Mouse (Mus musculus) embryo, embryonic 9.5 days (tissue): ENCODE measurements around the gene Tesc.

Source experiments
- DNase-seq: peaks from one replicate; pipeline ENCODE4 v3.0.0-alpha.2; 2017; ENCODE audit errors: extremely low spot score

The Tesc gene

GRCm38 (mm10) chr5:118015669-118016068 is 11.9 kb upstream of the Tesc start:
- no peak for DNase-seq

- no peak for DNase-seq
Observed at GRCm38 (mm10) chr5:118017527-118017926, 10.0 kb upstream of the Tesc start.

GRCm38 (mm10) chr5:118019905-118020304 is 7.6 kb upstream of the Tesc start:
- DNase-seq = no peak

- no peak for DNase-seq
Observed at GRCm38 (mm10) chr5:118023053-118023452, 4.5 kb upstream of the Tesc start.

GRCm38 (mm10) chr5:118025880-118026279 is 1.7 kb upstream of the Tesc start:
- no peak for DNase-seq

DNA sequence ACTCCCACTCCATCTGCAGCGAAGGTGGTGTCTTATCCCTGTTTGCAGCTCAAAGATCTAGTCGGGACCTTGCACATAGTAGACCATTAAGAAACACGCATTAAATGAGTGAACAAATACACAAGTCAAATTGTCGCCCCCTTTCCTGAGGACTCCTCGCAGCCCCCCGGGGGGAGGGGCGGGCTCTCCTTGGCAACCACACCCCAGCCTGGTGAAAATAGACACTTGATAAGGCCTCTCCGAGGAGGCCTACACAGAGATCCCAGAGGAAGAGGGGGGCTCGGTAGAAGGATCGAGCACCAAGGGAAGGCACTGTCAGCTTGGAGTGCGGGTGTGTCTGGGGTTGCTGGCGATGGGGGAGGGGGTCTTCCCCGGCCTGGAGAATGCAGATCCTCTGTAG is 1.2 kb upstream of the Tesc start:
- DNase-seq = peak; percentile 21

- peak; percentile 22 for DNase-seq
Observed at GRCm38 (mm10) chr5:118027101-118027697, 344 bp upstream of the Tesc start.

- no peak for DNase-seq
Observed at GRCm38 (mm10) chr5:118028191-118029034, 870 bp downstream of the Tesc start.

DNA sequence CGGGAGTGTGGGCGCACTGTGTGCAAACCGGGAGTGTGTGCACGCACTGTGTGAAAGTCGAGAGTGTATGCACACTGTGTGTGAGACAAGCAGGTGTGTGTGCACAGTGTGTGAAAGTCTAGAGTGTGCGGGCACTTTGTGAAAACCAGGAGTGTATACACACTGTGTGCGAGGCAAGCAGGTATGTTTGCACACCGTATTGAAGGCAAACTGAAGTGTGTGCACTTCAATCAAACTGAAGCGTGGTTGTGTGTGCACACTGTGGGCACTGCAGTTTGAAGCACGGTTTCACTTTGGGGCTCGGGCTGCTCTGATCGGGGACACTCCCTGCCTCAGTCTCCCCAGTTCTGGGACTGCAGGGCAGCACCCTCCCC is 1.5 kb downstream of the Tesc start:
- peak; percentile 28 for DNase-seq

GRCm38 (mm10) chr5:118029420-118029819 is 1.9 kb downstream of the Tesc start:
- no peak for DNase-seq

DNA sequence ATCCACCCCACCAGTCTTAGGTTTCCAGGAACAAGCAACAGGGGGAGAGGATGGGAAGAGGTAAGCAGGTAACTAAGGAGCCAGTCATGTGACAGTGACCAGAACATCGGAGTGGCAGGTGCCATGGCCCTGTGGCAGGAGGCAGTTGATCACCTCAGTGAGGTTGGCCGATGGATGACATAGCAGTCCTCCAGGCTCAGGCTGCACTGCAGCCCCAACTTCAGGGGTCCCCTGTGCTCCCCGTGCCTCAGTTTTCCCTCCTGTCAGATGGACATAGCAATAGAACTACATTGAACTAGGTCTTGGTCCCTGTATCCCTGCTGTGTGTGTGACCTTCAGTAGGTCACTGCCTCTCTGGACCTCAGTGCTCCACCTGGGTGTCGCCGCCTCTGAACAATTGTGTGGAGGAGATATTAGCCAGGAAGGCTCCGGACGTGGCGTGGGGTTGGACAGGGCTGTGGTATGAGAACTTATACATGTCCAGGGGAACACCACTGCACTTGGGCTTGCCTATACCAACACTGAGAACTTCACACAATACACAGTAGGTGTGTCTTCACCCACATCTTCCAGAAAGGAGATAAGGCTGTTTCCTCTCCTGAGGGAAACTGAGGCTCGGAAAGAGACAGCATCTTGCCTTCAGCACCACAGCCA is 2.6 kb downstream of the Tesc start:
- no peak for DNase-seq

- no peak for DNase-seq
Observed at GRCm38 (mm10) chr5:118031059-118031458, 3.5 kb downstream of the Tesc start.

- no peak for DNase-seq
Observed at GRCm38 (mm10) chr5:118031508-118031907, 4.0 kb downstream of the Tesc start.

GRCm38 (mm10) chr5:118033328-118033727 is 5.8 kb downstream of the Tesc start:
- no peak for DNase-seq

GRCm38 (mm10) chr5:118033740-118034139 is 6.2 kb downstream of the Tesc start:
- no peak for DNase-seq

DNA sequence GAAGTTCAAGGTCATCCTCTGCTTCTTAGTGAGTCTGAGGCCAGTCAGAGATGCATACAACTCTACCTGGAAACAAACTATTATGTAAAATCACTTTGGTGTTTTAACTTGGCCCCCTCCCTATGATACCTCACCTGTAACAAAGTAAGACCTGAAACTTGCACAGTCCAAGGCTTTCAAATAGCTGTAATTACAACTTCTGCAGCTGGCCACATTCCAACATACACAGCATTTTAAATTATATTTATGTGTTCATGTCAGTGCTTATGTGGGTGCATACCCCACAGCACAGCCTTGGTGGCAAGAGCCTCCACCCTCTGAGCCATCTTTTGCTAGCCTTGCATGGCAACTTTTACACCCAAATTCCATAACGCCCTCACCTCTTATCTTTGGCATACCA is 7.1 kb downstream of the Tesc start:
- DNase-seq = no peak

DNA sequence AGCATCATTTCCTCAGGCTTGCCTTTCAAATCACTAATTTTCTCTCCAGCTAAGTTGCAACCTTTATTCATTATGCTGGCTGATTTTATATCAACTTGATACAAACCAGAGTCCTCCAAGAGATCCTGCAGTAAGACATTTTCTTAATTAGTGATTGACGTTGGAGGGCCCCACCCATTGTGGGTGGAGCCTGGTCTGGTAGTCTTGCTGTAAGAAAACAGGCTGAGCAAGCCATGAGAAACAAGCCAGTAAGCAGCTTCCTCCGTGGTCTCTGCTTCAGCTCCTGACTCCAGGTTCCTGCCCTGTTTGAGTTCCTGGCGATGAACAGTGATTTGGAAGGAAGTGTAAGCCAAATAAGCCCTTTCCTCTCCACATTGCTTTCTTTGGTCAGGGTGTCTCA is 8.2 kb downstream of the Tesc start:
- DNase-seq = no peak

DNA sequence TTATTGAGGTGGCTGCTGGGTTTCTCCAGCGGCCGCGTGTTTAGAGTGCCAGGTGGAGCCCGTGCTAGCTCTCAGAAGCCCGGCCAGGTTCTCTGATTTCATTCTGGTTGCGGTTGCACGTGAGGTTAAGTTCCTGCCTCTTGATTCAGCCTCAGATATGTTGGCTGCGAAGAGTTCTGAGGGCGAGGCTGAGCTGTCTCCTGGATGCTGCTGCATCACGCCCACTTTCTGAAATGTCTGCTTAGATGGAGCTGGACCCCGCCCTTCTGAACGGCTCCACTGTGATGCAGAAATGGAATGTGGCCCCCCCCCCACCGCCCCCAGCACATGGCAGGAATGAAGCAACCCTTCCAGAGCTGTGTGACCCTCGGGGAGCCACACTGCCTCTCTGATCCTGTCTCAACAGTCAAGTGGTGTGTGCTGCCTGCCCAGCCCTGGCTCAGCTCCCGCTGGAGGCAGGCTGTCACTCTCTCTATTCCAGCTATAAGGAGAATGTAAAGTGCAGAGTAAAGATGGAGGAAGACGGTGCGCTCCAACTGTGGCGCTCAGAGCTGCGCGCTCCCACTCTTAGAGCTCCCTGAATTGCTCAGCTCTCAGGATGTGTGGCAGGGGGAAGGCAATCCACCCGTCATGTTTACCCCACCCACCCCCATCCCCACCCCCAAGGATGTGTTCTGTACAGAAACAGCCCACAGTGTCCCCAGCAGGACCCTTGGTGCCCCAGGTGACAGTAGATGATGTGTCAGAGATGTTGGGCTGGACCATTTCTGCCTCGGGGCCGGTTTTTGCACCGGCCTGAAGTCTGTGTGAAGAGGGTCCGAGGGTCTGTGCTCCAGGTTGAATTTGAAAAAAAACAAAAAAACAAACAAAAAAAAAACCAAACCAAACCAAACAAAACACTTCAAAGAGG is 9.6 kb downstream of the Tesc start:
- no peak for DNase-seq

- peak; percentile 32 for DNase-seq
Observed at GRCm38 (mm10) chr5:118037798-118038484, 10.4 kb downstream of the Tesc start.

DNA sequence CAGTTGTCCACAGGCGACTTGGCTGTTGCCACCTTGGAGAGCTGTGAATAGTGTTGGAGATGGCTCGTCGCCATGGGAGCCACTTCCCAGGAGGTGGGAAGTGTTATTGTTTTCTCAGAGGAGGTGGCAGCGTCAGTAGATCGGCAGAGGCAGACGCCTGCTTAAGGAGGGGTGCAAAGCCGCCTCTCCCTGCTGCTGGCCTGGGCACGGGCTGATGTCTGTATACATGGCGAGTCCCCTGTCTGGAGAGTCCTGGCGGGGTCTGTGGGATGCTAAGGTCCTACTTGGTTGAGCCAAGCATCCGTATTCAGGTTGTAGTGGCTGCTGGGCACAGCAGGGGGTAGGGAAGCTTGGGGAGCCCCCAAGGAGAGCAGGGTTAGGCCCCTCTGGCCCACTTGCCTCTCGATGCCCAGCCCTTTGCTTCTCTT is 11.7 kb downstream of the Tesc start:
- no peak for DNase-seq

DNA sequence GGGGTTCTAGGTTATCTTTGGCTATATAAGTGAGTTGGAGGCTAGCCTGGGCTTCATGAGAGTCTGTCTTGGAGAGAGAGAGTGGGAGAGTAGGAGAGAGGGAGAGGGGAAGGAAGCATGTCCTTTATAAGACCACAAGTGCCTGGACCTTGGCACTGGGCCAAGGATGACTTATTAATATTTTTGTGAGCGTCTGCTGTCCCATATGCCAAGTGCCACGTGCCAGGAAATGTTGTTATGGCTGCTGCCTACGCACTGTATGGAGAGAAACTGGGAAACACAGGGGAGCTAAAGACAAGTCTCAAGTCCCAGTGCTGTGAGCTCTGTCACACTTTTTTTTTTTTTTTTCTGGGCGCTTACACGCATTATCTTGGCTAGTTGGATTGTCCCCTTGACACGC is 15.1 kb downstream of the Tesc start:
- no peak for DNase-seq
